Mouse (Mus musculus) liver, embryonic 16.5 days (tissue): ENCODE measurements at regions not wholly inside any gene's neighbourhood (a gene's known extent, or its start where the extent isn't known, plus 50 kb on each side); places are given as distances from the start of the nearest gene placed in this dataset.

Experiments
- ATAC-seq: fragments of 200-750 bp; cut with Nextera tagmentation; 2 replicates; pipeline ENCODE4 v1.8.0; 2017; ENCODE audit warnings: low read depth, mild to moderate bottlenecking, moderate number of reproducible peaks, moderate library complexity
- H3K27ac ChIP-seq: fragments of 300-500 bp; sonication (generic); 2 replicates; pipeline ENCODE4 v1.5.1; 2014; ENCODE audit warnings: mild to moderate bottlenecking, low read length
- H3K27me3 ChIP-seq: fragments of 300-500 bp; sonication (generic); 2 replicates; pipeline ENCODE4 v1.6.1; 2014; ENCODE audit warnings: low read depth, low read length, mixed read lengths; ENCODE audit not compliant: control insufficient read depth, insufficient read depth
- H3K36me3 ChIP-seq: fragments of 300-500 bp; sonication (generic); 2 replicates; pipeline ENCODE4 v1.6.1; 2014; ENCODE audit warnings: mild to moderate bottlenecking; ENCODE audit not compliant: control insufficient read depth, insufficient read depth
- H3K4me1 ChIP-seq: fragments of 300-500 bp; sonication (generic); 2 replicates; pipeline ENCODE4 v1.6.1; 2014; ENCODE audit warnings: low read depth, low read length, mixed read lengths; ENCODE audit not compliant: control insufficient read depth
- H3K4me2 ChIP-seq: fragments of 300-500 bp; sonication (generic); 2 replicates; pipeline ENCODE4 v1.6.1; 2014; ENCODE audit warnings: low read depth, low read length, mixed read lengths
- H3K4me3 ChIP-seq: fragments of 300-500 bp; sonication (generic); 2 replicates; pipeline ENCODE4 v1.5.1; 2014; ENCODE audit warnings: low read depth, mild to moderate bottlenecking, low read length
- H3K9ac ChIP-seq: fragments of 300-500 bp; sonication (generic); 2 replicates; pipeline ENCODE4 v1.6.1; 2014; ENCODE audit warnings: low read depth, low read length
- H3K9me3 ChIP-seq: fragments of 300-500 bp; sonication (generic); replicated peaks from 2 replicates; pipeline ENCODE4 v1.6.1; 2016; ENCODE audit warnings: low read length; ENCODE audit not compliant: control insufficient read depth
- WGBS: fragments of 180-500 bp; shearing (Covaris S2); extraction: QIAGEN DNeasy Blood & Tissue Kit; methylation state at CpG from one replicate; pipeline ENCODE4 v1.1.7; 2014; ENCODE audit not compliant: insufficient replicate concordance; 5-methylcytosine and 5-hydroxymethylcytosine counted together

GRCm38 (mm10) chr7:64078646-64079045 is 75.0 kb upstream of the Trpm1 start:
- H3K4me3 ChIP-seq: no peak overlapping the region
- 50% methylated on average over 1 of the region's 1 CpGs for WGBS

GRCm38 (mm10) chr7:64077526-64077925 is 76.1 kb upstream of the Trpm1 start:
- no peak overlapping the region for H3K4me2 ChIP-seq
- no peaks in the 10 kb centered on the region for H3K27me3 ChIP-seq
- no peaks in the 10 kb centered on the region for H3K4me1 ChIP-seq
- no peak overlapping the region for H3K27ac ChIP-seq
- no peak overlapping the region for H3K9ac ChIP-seq
- no peaks in the 10 kb centered on the region for H3K36me3 ChIP-seq
- no peaks in the 10 kb centered on the region for H3K9me3 ChIP-seq
- ATAC-seq: no peak
- WGBS: 48% methylated on average over 4 of the region's 4 CpGs
- H3K4me3 ChIP-seq: no peak overlapping the region

More at GRCm38 (mm10) chr7:64078646-64079045, 75.0 kb upstream of the Trpm1 start:
- no peaks in the 10 kb centered on the region for H3K4me1 ChIP-seq
- no peaks in the 10 kb centered on the region for H3K27me3 ChIP-seq
- H3K9me3 ChIP-seq: no peaks in the 10 kb centered on the region
- H3K9ac ChIP-seq: no peak overlapping the region
- no peak overlapping the region for H3K4me2 ChIP-seq
- H3K36me3 ChIP-seq: no peaks in the 10 kb centered on the region
- H3K27ac ChIP-seq: no peak overlapping the region
- no peak for ATAC-seq

GRCm38 (mm10) chr7:64076764-64077360 is 76.8 kb upstream of the Trpm1 start:
- Histone ChIP-seq H3K9ac (no peak overlapping the region), H3K4me1 (no peaks in the 10 kb centered on the region), H3K27ac (no peak overlapping the region), H3K4me2 (no peak overlapping the region), H3K36me3 (no peaks in the 10 kb centered on the region), H3K27me3 (no peaks in the 10 kb centered on the region), H3K9me3 (no peaks in the 10 kb centered on the region), H3K4me3 (no peak overlapping the region)
- WGBS: 63% methylated on average over 4 of the region's 4 CpGs
- ATAC-seq: no peak

- no peak overlapping the region for H3K27ac ChIP-seq
- H3K9ac ChIP-seq: no peak overlapping the region
- H3K27me3 ChIP-seq: no peaks in the 10 kb centered on the region
- H3K9me3 ChIP-seq: no peaks in the 10 kb centered on the region
- ATAC-seq: no peak
- no peaks in the 10 kb centered on the region for H3K4me1 ChIP-seq
- WGBS: 70% methylated on average over 1 of the region's 1 CpGs
- no peak overlapping the region for H3K4me2 ChIP-seq
- H3K4me3 ChIP-seq: no peak overlapping the region
- no peaks in the 10 kb centered on the region for H3K36me3 ChIP-seq
Observed at GRCm38 (mm10) chr7:64075696-64076313, 77.8 kb upstream of the Trpm1 start.

- Histone ChIP-seq H3K4me2 (no peak overlapping the region), H3K27ac (no peak overlapping the region), H3K4me3 (no peak overlapping the region), H3K9ac (no peak overlapping the region), H3K4me1 (no peaks in the 10 kb centered on the region), H3K27me3 (no peaks in the 10 kb centered on the region), H3K36me3 (no peaks in the 10 kb centered on the region), H3K9me3 (no peaks in the 10 kb centered on the region)
- no peak for ATAC-seq
- WGBS: 74% methylated on average over 4 of the region's 4 CpGs
Observed at GRCm38 (mm10) chr7:64074661-64075234, 78.9 kb upstream of the Trpm1 start.

GRCm38 (mm10) chr7:64074186-64074585 is 79.4 kb upstream of the Trpm1 start:
- Histone ChIP-seq H3K9ac (no peak overlapping the region), H3K36me3 (no peaks in the 10 kb centered on the region), H3K4me2 (no peak overlapping the region), H3K4me1 (no peaks in the 10 kb centered on the region), H3K9me3 (no peaks in the 10 kb centered on the region), H3K27ac (no peak overlapping the region), H3K27me3 (no peaks in the 10 kb centered on the region), H3K4me3 (no peak overlapping the region)
- ATAC-seq: no peak
- 71% methylated on average over 4 of the region's 4 CpGs for WGBS

GRCm38 (mm10) chr7:64073781-64074180 is 79.9 kb upstream of the Trpm1 start:
- Histone ChIP-seq H3K9ac (no peak overlapping the region), H3K9me3 (no peaks in the 10 kb centered on the region), H3K4me2 (no peak overlapping the region), H3K36me3 (no peaks in the 10 kb centered on the region), H3K4me3 (no peak overlapping the region), H3K27me3 (no peaks in the 10 kb centered on the region), H3K27ac (no peak overlapping the region), H3K4me1 (no peaks in the 10 kb centered on the region)
- no peak for ATAC-seq
- 71% methylated on average over 3 of the region's 3 CpGs for WGBS

GRCm38 (mm10) chr7:64070930-64071329 is 82.7 kb upstream of the Trpm1 start:
- Histone ChIP-seq H3K36me3 (no peaks in the 10 kb centered on the region), H3K4me1 (no peaks in the 10 kb centered on the region), H3K9me3 (no peaks in the 10 kb centered on the region), H3K27ac (no peak overlapping the region), H3K27me3 (no peaks in the 10 kb centered on the region), H3K9ac (no peak overlapping the region), H3K4me3 (no peak overlapping the region), H3K4me2 (no peak overlapping the region)
- WGBS: 73% methylated on average over 5 of the region's 5 CpGs
- no peak for ATAC-seq

- no peak overlapping the region for H3K4me2 ChIP-seq
- H3K9ac ChIP-seq: no peak overlapping the region
- no peaks in the 10 kb centered on the region for H3K4me1 ChIP-seq
- ATAC-seq: no peak
- H3K27ac ChIP-seq: no peak overlapping the region
- H3K36me3 ChIP-seq: no peaks in the 10 kb centered on the region
- H3K27me3 ChIP-seq: no peaks in the 10 kb centered on the region
- H3K9me3 ChIP-seq: no peaks in the 10 kb centered on the region
- no peak overlapping the region for H3K4me3 ChIP-seq
- 72% methylated on average over 23 of the region's 23 CpGs for WGBS
Observed at GRCm38 (mm10) chr7:64065529-64066247, 87.9 kb upstream of the Trpm1 start.
